Mouse (Mus musculus) spleen, adult 2 months (tissue): ENCODE results near the gene Mfsd4b1.

ENCODE experiments used
- CTCF ChIP-seq: fragments of 200-500 bp; IDR thresholded peaks from 2 replicates; pipeline ENCODE4 v1.5.1; 2011; ENCODE audit warnings: mild to moderate bottlenecking, inconsistent platforms; ENCODE audit not compliant: insufficient read depth, insufficient read length, insufficient replicate concordance; ENCODE audit errors: extremely low read depth
- POLR2A ChIP-seq: fragments of 200-500 bp; IDR thresholded peaks from 2 replicates; pipeline ENCODE4 v1.6.1; 2011; ENCODE audit warnings: low read depth, low read length, inconsistent platforms

GRCm38 (mm10) chr10:40018261-40018860 lies 6.7 kb downstream of the Mfsd4b1 start:
- TF ChIP-seq CTCF = no peak
- TF ChIP-seq POLR2A = no peak
